Mouse (Mus musculus) G1E-ER4 (cell line): Measurements from ENCODE around the gene Epb41l4b. TPM values are rescaled to one million over a fixed set of nuclear protein-coding genes. Genes with fewer than 3 reads are reported as not detected.

Experiments
- GATA1 ChIP-seq: IDR thresholded peaks from one replicate; pipeline ENCODE4 v1.8.0; 2012; ENCODE audit warnings: low read length, inconsistent platforms
- polyA plus RNA-seq: library from polyadenylated mRNA; stranded (reverse); fragments of >175 nt; gene quantifications from 2 replicates; pipeline ENCODE4 v1.2.3, GENCODE M21; 2012

The Epb41l4b gene
- polyA plus RNA-seq, 1 experiment = not detected

DNA sequence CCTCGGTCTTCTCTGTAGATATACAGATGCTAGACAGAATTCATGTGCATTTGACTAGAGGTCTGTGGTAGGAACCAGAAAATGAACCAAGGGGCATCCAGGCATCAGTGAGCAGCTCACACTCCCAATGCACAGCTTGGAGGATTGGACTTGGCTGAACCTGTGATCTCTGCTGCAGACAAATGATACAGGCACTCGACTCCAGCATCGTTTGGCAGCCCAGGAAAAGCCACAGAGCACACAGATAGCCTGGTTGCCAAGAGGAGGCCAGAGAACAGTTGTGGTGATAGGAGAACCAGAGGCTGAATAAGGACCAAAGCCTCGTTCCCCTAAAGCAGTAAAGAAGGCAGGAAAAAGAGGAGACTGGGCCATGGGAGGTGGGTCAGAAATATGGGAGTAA lies 42.1 kb downstream of the Epb41l4b start:
- no peak for TF ChIP-seq GATA1

DNA sequence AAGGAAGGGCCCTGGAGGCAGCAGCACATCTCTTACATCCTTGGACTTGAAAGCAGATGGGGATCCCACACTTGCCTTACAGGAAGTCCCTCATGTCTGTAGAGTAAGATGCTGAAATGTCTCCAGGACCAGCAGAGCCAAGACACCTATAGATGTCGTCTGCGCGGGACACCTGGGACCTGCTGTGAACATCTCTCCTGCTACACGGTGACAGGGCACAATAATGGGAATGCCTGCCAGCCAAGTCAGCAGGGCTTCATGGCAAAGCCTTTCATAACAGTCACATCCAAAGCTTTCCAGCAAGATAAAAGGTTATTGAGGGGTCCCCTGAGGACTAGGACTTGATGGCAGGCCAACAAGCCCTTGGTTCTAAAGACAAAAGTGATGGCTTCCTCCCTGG lies 45.8 kb downstream of the Epb41l4b start:
- TF ChIP-seq GATA1 = no peak

DNA sequence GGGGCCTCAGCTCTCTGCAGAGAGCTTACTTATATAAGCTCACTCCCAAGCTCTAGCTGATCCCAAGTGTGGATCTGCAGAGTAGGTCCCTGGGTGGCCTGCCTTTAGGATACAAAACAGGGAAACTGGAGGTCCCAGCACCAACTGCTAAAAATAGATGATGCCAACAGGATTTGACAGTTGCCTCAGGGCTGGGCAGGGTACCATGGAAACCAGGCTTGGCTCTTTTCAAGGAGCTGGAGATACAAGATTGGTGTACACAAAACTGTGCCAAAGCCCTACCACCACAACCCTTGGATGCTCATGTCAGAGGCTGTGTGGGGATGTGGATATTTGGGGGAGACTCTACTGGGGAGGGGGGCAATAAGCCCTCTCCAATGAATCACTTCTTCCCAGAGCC lies 47.7 kb downstream of the Epb41l4b start:
- TF ChIP-seq GATA1 = no peak

DNA sequence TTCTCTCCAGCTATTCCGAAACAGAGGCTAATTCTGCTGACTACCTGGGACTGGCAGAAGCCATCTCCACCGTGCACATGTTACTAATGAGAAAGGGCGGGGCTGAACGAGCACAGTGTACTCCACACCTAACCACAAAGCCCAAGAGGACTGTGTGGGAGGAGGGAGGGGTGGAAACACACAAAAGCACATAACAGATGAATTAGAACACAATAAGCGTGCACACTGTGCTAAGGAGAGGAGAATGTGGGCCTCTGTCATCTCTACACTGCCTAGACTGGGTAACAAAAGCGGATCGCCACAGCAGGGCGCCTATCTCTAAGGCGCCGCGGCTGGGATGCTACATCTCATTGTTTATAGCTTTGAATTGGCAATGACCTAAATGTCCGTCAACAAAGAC lies 51.9 kb downstream of the Epb41l4b start:
- TF ChIP-seq GATA1 = no peak

DNA sequence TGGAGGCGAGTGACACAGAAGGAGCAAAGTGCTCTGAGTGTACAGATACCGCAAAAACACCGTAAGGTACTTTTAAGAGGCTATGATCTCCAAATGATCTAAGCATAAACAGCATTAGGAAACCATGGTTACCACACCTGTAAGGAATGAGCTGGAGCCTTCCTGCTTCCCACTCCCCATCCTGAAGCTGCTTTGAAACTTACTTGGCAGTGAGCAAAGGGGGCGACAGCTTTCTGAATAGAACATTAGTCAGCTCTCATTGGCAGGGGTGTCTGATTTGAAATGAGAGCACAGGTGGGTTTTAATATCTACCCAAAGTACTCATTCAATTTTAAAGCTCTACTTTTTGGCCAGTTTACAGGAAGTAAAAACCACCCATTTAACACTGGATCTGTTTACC lies 54.9 kb downstream of the Epb41l4b start:
- no peak for TF ChIP-seq GATA1

DNA sequence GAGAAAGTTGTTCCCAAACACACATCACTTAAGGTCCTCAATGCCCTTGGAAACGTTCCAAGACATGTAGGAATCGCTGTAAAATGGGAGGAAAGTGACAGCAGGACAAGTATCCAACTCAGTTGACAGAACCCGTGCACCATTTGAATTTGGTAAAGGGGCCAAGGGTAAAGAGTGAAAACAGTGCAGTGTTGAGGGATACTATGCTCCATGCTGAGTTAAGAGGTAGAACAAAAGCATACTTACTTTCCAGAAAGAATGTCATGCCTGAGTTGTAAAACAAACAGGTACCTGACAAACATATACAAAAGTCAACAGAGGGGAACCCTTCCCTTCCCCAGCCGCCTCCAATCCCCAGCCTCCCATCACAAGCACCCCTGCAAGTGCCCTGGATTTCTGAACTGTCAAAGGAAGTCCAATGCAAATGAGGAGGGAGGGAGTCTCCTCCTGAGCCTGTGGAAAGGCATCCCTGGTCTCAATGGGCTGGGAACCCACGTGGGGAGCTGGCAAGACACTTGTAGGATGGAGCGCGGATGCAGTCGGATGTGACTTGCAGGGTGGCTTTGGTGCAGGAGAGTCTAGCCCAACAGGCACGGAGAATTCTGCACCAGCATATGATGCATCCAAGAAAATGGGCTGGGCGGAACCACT lies 57.4 kb downstream of the Epb41l4b start:
- no peak for TF ChIP-seq GATA1

DNA sequence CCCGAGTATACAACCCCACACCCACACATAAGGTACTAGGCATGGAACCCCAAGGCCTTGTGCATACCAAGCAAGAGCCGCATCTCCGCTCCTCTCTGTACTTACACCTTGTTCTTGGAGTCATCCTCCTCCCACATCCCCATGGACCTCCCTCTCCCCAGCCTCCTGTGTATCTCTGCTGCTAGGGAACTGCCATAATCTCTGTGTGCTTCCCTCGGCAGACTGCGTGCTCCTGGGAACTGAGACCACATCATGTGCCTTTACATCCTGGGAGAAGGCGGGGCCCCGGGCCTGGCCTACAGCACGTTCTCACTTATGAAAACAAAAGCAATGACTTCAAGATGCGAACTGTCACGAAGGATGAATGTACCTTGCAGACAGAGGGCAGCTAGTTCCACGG lies 59.6 kb downstream of the Epb41l4b start:
- TF ChIP-seq GATA1 = no peak

DNA sequence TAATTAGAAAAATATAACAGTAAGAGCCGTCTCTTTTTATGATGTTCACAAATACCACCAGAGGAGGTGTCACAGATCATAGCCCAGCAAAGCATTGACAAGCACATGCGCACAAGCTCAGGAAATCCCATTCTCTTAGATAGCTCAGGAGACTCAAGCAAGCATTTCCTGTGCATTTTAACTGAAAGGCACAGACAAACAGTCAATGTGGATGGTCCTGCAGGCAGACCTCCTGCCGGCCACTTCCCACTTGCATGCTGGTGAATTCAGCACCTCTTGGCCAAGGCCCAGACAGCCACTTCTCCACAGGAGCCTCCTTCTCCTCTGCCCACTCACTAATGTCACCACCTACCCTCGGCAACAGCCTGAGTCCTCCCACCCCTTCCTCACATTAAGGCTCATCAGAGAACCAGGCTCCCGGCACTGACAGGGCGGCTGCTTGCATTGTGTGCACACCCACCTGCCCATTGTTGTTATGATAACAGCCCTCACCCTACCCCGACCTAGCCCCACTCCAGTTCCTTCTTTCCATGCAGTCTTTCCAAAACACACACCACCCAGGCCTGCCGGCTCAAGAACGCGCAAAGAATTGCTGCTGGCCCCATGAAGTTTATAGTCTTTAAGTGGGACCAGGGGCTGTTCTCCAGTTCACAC lies 60.3 kb downstream of the Epb41l4b start:
- TF ChIP-seq GATA1 = no peak

DNA sequence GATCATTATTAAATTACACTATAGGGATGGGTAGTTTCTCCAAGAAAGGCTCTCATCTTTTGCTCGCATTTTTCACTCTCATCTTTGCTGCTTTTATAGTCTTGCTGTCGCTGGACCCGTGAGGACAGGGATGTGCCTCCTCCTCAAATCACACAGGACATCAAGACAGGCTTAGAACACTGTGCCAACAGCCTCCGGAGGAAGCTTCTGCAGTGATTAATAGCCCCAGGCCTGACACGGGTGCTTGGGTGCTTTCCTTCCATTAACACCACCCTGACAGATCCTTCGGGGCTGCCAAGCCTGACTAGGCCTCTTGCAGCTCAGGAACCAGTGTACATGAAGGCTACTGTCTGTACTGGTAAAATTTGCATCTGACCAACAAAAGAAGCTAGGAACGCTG lies 61.8 kb downstream of the Epb41l4b start:
- no peak for TF ChIP-seq GATA1

DNA sequence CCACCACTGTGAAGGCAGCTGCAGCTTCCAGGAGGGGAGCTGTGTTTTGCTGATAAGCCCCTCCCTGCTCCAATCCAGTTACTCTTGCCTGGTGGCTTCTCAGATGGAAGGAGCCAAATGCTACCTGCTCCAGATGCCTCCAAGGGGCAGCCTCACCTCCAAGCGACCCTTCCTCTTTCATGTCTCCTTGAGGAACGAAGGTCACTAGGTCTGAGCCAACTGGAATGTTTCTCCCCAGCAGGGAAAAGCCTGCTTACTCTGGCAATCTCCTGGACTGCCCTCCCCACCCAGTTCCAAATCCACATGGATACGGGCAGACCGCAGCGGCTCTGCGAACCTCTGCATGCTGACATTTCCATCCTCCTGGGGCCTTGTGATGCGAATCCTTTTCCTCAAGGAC lies 69.4 kb downstream of the Epb41l4b start:
- TF ChIP-seq GATA1 = no peak

DNA sequence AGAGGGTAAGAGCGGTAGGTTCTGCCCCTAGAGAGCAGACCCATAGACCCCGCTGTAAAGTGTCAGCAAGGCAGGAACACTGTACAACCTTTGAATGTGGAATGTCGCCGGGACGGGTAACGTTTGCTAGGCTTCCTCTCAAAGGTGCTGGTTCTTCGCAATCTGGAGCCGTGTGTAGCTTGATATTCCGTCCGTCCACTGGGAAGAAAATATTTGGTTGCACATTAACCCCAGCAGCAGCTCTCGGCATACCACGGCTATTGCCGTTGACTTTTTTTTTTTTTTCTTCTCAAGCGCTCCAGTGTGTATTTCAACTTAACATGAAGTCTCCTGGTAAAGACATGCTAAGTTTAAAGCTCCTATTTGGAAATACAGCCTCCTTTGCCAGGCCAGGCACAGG lies 70.1 kb downstream of the Epb41l4b start:
- no peak for TF ChIP-seq GATA1

DNA sequence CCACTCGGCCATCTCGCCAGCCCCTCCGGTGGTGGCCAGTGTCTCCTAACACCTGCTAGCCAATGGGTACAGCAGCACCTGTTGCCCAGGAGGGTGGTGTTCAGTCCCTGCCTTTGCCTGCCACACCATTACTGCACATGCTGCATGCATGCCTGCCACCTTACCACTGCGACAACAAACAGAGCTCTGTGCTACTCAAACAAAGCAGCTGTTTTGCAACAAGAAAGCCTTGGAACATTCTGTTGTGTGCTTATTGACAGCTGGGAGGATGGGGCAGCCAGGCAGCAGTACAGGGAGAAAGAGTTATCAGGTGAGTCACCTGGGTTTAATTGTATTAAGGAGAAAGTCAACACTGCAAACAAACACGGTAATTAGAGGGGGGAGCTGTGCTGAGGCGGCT lies 72.6 kb downstream of the Epb41l4b start:
- TF ChIP-seq GATA1 = no peak

DNA sequence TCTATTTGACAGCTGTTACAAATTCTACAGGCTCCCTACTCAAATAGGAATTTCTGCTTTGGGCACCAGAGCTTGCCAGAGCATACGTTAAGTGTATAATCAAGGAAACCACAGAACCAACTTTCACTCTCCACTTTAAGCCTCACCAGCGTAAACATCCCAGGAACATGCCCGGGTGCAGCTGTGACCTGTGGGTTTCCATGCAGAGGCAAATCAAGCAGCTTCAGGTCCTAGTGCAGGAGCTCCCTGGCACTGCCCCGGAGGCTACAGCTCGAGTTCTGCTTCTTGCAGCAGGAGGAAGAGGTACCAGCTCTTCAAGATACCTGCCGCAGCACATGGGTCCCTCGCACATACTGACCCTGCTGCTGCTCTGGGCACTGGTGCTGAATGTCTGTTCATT lies 74.8 kb downstream of the Epb41l4b start:
- TF ChIP-seq GATA1 = no peak

DNA sequence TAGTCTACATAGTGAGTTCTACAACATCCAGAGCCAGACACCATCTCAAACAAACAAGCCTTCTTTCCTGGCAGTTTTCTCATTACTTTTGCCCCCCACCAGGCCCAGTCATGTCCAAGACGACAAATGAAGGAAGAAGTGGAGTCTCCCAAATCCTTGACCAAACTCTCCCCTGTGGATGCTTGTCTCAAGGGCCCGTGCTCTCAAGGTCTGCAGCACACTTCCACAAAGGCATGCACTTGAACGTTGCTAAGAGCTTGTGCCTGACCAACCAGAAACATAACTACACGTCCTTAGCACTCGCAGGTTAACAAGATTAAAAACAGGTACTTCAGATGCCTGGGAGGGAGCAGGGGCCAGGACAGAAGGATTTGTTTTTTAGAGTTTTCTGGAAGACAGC lies 75.4 kb downstream of the Epb41l4b start:
- TF ChIP-seq GATA1 = no peak

DNA sequence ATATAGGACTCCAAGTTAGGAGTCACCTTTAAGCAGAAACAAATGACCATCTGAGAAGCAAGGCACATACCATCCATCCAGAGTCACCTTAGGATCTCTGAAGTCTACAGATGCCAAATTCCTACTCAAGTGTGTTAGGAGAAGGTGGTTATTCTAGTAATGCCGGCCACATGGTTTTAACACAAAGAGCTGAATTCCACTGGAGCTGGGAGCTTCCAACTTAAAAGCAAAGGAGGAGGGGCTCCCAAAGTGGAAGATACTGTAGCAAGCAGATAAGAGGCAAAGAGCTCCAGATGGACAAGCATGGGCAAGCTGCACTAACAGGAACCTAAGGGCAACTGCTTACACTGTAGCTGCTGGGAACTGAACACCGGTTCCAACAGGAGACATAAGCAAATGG lies 76.3 kb downstream of the Epb41l4b start:
- no peak for TF ChIP-seq GATA1

DNA sequence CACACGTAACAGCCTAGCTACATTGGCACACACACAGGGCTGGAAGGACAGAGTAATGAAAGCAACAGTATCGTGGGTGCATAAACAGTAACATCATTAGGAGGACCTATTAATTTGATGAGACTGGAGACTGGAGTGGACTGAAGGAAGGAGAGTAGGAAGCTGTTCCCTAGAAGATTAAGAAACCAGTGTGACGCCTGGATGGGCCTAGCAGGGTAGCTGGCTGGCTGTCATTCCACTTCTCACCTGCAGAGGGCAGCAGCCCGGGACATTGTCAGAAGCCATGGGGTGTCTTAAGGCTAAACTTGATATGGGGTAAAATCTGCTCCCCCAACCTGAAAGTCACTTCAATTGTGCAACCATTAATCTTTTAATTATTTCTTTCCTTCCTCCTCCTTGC lies 78.0 kb downstream of the Epb41l4b start:
- TF ChIP-seq GATA1 = no peak

DNA sequence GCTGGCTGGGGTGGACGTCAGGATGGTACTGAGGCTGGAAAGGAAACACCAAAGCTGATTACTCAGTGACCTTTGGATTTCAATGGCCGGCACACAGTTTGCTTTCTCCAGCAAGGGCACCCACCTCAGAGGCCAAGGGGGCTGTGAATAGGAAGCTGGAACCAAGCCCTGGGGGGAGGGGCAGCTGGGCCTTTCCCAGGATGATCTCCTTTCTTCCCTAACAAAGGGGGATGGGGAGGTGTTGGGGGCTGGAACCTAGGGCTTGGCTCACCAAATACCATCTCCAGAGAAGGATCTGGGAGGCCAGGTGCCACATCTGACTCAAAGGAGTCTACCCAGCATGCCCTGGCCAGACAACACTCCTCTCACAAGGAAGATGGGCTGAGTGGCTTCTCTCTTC lies 78.4 kb downstream of the Epb41l4b start:
- TF ChIP-seq GATA1 = no peak
